Mouse (Mus musculus): ENCODE measurements around the gene Pnmal1. TPM values are rescaled to one million over a fixed set of nuclear protein-coding genes. Genes with fewer than 3 reads are reported as not detected.
"Not testable (repeated sequence)": the region's sequence is repeated elsewhere in the genome, so short reads cannot be mapped to it uniquely, and the experiment has no call there.

The Pnmal1 gene
- total RNA-seq, 2 experiments from 2014 or later = 104 to 117 TPM

GRCm38 (mm10) chr7:16949908-16950841 is 9.3 kb upstream of the Pnmal1 start:
- DNase-seq (ENCODE audit: extremely low spot score in 1 of 2, low spot score in 1 of 2) = peak; percentile 81 to 88

- peak in 1 of 2 experiments; percentile 77 for DNase-seq (ENCODE audit: extremely low spot score in 1 of 2, low spot score in 1 of 2)
Measured at GRCm38 (mm10) chr7:16950861-16951635, 8.4 kb upstream of the Pnmal1 start.

GRCm38 (mm10) chr7:16953776-16954175 is 5.7 kb upstream of the Pnmal1 start:
- DNase-seq (ENCODE audit: extremely low spot score in 1 of 2, low spot score in 1 of 2) = not testable (repeated sequence)

GRCm38 (mm10) chr7:16955712-16956111 is 3.8 kb upstream of the Pnmal1 start:
- no peak for DNase-seq (ENCODE audit: extremely low spot score in 1 of 2, low spot score in 1 of 2)

GRCm38 (mm10) chr7:16956410-16957265 is 2.8 kb upstream of the Pnmal1 start:
- DNase-seq (ENCODE audit: extremely low spot score in 1 of 2, low spot score in 1 of 2) = no peak

- DNase-seq (ENCODE audit: extremely low spot score in 1 of 2, low spot score in 1 of 2) = no peak
Measured at GRCm38 (mm10) chr7:16961678-16962077, 2.2 kb downstream of the Pnmal1 start.

GRCm38 (mm10) chr7:16968414-16968813 is 8.9 kb downstream of the Pnmal1 start:
- DNase-seq (ENCODE audit: extremely low spot score in 1 of 2, low spot score in 1 of 2) = no peak

GRCm38 (mm10) chr7:16971160-16971559 is 11.7 kb downstream of the Pnmal1 start:
- no peak for DNase-seq (ENCODE audit: extremely low spot score in 1 of 2, low spot score in 1 of 2)

GRCm38 (mm10) chr7:16974018-16974417 is 14.5 kb downstream of the Pnmal1 start:
- DNase-seq (ENCODE audit: extremely low spot score in 1 of 2, low spot score in 1 of 2) = no peak

- DNase-seq (ENCODE audit: extremely low spot score in 1 of 2, low spot score in 1 of 2) = no peak
Measured at GRCm38 (mm10) chr7:16976298-16976697, 16.8 kb downstream of the Pnmal1 start.

GRCm38 (mm10) chr7:16978173-16978572 is 18.7 kb downstream of the Pnmal1 start:
- DNase-seq (ENCODE audit: extremely low spot score in 1 of 2, low spot score in 1 of 2) = no peak

GRCm38 (mm10) chr7:16978593-16978992 is 19.1 kb downstream of the Pnmal1 start:
- DNase-seq (ENCODE audit: extremely low spot score in 1 of 2, low spot score in 1 of 2) = no peak

- peak in 1 of 2 experiments; percentile 41 for DNase-seq (ENCODE audit: extremely low spot score in 1 of 2, low spot score in 1 of 2)
Measured at GRCm38 (mm10) chr7:16980348-16980747, 20.9 kb downstream of the Pnmal1 start.

GRCm38 (mm10) chr7:16982859-16983568 is 23.5 kb downstream of the Pnmal1 start, which contains the start of gene Gm42372:
TSS of gene Gm42372 (plus strand) at chr7:16983086.
- DNase-seq (ENCODE audit: extremely low spot score in 1 of 2, low spot score in 1 of 2) = peak; percentile 69 to 74

- DNase-seq (ENCODE audit: extremely low spot score in 1 of 2, low spot score in 1 of 2) = no peak
Measured at GRCm38 (mm10) chr7:16987541-16988149, 28.2 kb downstream of the Pnmal1 start.

GRCm38 (mm10) chr7:16988405-16988804 is 28.9 kb downstream of the Pnmal1 start:
- no peak for DNase-seq (ENCODE audit: extremely low spot score in 1 of 2, low spot score in 1 of 2)

- DNase-seq (ENCODE audit: extremely low spot score in 1 of 2, low spot score in 1 of 2) = no peak
Measured at GRCm38 (mm10) chr7:16990006-16990744, 30.7 kb downstream of the Pnmal1 start.

- no peak for DNase-seq (ENCODE audit: extremely low spot score in 1 of 2, low spot score in 1 of 2)
Measured at GRCm38 (mm10) chr7:16991681-16992450, 32.4 kb downstream of the Pnmal1 start.

Data from layer of hippocampus, postnatal 25 days (tissue).